Mouse (Mus musculus): ENCODE data around the gene Hipk4. TPM values are rescaled to one million over a fixed set of nuclear protein-coding genes. Genes with fewer than 3 reads are reported as not detected.
A peak's percentile ranks its signal among the peaks of the same experiment; 100 is the strongest.

The Hipk4 gene
- polyA plus RNA-seq (2017; shearing (Covaris generic)), result under 1 TPM in 1 of 2 experiments, not detected in 1; 0.28 TPM

- ATAC-seq, result no peak
Observed at GRCm38 (mm10) chr7:27522967-27523366, at the start of gene Hipk4. Gene Hipk4 (plus strand): TSS chr7:27523267.

DNA sequence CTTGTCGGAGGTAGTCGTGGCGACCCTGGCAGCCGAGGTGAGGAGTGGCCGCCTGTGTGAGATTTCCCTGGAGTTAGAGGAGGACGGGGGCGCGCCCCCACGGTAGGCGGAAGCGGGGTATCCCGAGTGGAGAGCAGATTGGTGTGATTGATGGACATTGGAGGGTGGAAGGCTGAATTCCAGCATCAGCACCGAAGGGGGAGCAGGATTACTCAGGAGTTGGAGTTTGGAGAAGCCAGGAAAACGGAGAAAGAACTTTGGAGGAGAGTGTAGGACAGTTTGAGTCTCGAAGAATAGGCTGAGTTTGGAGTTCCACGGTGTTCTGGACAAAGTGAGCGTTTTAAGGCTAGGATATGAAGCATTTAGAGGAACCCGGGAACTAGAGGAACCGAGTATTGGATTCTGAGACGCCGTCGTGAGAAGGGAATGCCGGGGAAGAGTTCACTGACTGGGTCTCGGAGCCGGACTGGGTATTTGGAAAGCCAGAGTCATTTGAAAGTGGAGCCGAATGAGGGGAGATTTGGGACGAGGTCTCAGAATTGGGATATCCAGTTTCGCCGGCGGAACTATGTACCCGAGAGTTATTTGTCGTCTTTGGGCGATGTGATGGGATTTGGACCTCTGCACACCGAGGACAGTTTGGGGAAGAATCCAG lies 49.1 kb upstream of the Hipk4 start:
- ATAC-seq, result peak; percentile 11

GRCm38 (mm10) chr7:27474490-27474954 lies 48.5 kb upstream of the Hipk4 start:
- ATAC-seq, result peak; percentile 75

GRCm38 (mm10) chr7:27475596-27475995 lies 47.5 kb upstream of the Hipk4 start:
- ATAC-seq, result no peak

DNA sequence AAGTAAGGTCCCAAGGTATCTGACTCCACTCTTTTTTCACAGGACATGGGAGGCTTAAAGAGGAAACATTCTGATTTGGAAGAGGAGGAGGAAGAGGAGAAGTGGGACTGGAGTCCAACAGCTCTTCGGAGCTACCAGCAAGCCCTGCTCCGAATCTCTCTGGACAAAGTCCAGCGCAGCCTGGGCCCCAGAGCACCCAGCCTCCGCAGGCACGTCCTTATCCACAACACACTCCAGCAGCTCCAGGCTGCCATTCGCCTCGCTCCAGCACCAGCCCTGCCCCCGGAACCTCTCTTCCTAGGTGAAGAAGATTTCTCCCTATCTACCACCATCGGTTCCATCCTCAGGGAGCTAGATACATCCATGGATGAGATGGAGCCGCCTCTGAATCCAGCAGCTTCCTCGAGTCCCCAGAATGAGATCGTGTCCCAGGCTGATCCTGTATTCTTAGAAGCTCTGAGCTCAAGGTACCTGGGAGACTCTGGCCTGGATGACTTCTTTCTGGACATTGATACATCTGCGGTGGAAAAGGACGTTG lies 46.9 kb upstream of the Hipk4 start:
- no peak for ATAC-seq

GRCm38 (mm10) chr7:27478561-27478960 lies 44.5 kb upstream of the Hipk4 start:
- no peak for ATAC-seq

GRCm38 (mm10) chr7:27479750-27480149 lies 43.3 kb upstream of the Hipk4 start:
- no peak for ATAC-seq

DNA sequence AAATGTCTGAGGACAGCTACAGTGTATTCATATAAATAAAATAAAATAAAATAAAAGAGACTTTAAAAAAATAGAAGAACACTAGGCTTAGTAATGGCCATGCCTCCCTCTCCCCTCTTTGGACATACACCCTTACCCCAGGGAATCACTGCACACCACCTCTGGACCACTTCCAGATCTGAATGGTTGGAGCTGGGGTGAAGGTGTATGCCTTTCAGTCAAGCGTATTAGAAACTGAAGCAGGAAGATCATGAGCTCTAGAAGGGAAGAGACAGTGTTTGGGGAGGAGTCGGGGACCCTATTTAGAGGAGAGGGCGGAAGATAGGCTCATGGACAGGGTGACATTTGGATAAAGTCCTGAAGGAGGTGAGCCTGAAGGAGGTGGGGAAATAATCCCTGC lies 42.6 kb upstream of the Hipk4 start:
- ATAC-seq, result no peak

DNA sequence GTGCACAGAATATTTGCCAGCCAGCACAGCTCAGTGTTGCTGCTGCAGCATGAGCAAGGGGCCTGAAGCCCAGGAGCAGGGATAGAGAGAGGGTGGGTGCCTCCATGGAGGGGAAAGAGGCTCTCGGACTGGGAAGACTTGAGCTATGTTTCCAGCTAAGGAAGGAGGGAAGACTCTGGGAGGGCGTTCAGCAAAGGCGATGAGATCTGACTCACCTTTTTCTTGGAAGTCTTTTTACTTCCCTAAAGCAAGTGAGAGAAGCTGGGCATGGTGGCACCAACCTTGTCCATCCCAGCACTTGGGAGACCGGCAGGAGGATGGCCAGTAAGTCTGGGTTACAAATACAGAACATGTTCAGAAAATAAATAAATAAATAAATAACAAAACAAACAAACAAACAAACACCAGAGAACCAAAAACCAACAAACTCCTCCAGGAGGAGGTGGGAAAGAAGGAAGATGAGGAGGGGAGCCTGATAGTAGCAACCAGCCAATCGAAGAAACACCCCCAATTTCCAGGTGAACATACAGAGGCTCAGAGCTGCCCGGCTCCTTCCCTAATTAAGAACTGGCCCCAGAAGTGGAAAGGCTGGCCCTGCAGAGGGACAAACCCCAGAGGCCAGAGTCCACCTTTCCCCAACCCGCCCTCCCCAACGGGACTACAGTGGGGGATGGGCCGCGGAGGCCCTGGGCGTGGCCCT lies 42.0 kb upstream of the Hipk4 start:
- no peak for ATAC-seq

DNA sequence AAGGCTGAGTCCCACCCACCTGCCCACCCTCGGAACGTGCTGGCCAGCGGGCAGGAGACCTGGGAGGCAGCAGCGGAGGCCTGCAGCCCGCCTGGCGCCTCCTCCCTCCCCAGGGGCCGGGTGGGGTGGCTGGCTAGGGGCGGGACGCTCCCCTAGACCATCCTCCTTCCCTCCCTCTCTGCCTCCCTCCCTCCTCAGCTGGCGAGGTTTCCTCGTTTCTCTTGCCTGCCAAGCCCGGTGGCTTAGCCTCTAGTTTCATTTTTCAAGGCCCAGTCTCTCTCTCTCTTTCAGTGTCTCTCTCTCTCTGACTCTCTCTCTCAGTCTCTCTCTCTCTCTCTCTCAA lies 41.5 kb upstream of the Hipk4 start:
- ATAC-seq, result peak; percentile 84

GRCm38 (mm10) chr7:27483860-27484259 lies 39.2 kb upstream of the Hipk4 start:
- ATAC-seq, result no peak

DNA sequence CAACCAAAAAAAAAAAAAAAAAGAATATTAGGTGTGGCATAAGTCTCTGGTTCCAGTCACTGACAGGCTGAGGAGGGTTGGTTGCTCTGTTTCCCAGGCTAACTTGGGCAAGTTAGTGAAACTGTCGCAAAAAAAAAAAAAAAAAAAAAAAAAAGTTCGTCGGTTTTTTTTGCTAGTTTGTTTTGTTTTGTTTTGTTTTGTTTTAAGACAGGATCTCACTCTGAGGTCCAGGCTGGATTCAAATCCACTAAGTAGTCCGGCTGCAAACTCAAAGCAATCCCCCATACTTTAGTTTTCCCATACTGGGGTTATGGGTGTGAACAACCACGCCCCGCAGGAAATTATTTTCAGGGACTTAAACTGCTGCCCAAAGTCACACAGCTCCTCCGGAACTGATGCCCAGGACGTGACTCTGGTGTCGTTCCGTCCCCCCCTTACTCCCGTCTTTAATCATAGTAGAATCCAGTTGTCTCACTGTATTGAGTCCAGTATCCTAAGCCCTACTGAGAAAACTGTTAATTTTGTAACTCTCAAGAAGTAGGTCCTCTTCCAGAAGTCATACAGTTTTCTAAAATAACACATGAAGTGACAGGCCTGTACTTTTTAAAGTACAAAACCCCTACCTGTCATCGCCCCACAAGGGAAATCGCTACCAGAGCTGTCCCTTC lies 36.8 kb upstream of the Hipk4 start:
- no peak for ATAC-seq

DNA sequence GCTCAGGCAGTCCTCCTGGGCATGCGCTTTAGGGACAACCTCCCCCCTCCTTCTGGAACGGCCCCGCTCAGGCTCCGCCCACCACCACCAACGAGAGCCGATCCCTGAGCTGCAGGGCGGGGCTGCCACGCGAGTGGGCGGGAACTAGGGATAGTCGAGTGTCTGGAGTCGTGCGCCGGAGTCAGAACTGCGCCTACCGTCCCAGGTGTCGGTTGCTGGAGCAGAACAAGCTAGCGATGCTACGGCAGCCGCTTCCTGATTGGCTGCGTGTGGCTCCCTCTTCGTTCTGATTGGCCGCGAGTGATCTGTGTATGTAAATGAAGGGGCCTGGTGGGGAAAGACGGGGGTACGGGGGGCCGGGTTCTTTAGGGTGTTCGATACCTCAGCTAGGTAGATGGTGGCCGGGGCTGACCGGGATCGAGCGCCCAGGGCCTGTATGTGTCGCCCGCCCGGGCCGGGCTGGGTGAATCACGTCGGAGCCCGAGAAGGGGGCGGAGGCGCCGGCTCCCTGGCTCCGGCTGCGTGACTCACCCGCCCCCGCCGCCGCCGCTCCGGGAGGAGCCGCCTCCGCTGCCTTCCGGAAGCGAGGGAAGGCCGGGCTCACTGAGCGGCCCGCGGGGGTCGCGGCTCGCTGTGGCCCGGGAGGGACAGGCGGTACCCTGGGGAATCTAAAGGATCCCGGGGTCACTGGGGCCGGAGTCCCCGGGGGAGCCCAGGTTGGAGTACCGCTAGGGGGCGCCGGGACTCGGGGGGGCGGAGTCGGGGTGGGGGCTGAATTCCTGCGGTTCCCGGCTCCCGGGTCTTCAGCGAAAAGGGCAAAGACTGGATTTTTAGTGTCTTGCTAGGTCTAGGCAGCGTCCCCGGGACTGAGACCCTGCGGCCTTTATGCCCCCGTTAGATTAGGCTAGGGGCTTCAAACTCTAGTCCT lies 36.0 kb upstream of the Hipk4 start, which contains the start of gene Sertad1:
TSS of gene Sertad1 (plus strand) at position 141 of the 928 bp plus-strand sequence.
- peak; percentile 83 for ATAC-seq

DNA sequence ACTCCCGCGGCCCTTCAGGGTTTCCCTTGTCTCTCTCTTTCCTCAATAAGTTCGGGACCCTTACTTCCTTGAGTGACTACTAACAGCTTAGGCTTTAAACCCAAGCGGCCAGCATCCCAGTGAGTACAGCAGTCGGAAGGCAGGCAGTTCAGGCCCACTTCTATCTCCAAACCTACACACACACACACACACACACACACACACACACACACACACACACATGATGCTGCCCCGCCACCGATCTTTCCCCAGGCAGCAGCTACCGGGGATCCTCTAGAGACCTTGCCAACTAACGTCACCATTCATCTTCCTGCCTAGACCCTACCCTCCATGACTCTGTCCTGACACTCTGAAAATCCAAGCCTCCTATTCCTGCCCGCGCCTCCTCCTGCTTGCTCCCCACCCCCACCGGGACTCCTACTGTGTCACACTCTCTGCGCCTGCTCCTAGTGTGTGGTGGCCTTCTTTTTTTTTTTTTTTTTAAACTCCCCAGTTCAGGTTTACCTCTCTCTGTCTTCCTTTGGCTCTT lies 35.3 kb upstream of the Hipk4 start:
- peak; percentile 8 for ATAC-seq

DNA sequence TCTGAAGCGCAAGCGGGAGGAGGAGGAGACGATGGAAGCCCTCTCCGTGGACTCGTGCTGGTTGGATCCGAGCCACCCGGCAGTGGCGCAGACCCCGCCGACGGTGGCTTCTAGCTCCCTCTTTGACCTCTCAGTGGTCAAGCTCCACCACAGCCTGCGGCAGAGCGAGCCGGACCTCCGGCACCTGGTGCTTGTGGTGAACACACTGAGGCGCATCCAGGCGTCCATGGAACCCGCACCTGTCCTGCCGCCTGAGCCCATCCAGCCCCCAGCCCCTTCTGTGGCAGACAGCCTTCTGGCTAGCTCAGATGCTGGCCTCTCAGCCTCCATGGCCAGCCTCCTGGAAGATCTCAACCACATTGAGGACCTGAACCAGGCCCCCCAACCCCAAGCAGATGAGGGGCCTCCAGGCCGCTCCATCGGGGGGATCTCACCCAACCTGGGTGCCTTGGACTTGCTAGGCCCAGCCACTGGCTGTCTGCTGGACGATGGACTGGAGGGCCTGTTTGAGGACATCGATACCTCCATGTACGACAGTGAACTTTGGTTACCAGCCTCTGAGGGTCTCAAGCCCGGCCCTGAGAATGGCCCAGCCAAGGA lies 33.7 kb upstream of the Hipk4 start:
- ATAC-seq, result no peak

DNA sequence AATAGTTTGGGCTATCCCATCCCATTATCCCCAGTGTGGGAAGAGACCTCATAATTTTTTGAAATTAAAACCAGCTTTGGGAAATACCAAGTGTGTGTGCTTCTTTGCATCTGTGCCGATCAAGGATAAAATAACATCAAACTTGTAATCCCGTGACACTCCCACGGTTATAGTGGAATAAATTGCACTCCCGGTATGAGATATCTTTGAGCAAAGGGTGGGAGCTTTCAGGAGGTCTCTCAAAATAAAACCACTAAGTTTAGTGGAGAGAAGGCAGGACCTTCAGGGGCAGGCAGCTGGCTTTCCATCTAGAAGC lies 32.9 kb upstream of the Hipk4 start:
- no peak for ATAC-seq

DNA sequence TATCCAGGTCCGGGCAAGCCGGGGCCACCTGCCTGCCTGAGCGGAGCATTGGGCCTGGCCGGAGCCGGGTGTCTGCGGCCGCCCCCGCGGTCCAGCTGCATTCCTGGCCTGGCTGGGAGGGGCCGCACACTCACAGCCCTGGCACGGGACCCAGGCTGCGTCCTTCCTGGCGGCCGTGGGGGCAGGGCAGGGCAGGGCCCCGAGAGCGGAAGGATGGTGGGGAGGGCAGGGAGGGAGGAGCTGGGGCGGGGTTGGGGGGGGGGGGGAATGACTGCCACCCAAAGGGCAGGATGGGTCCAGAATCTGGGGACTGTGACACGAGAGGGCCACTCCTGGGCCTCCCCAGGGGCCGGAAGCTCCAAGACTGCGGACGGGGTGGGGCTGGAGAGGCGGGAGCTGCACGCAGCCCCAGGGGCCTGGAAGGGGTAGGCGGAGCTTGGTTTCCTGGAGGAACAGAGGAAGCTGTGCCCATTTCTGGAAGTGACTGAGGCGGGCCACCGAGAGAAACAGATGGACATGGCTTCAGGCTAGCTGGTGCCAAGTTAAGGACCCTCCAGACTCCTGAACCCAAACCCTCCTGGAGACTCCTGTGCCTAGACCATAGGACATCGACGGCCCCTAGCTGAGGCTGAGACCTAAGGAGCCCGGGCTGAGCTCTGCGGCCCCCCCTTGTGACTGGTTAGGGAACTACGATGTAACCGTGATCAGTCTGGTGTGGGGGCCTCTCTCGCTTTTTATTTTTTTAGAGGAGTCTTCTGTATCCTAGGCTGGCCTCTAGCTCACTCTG lies 32.3 kb upstream of the Hipk4 start:
- peak; percentile 40 for ATAC-seq

DNA sequence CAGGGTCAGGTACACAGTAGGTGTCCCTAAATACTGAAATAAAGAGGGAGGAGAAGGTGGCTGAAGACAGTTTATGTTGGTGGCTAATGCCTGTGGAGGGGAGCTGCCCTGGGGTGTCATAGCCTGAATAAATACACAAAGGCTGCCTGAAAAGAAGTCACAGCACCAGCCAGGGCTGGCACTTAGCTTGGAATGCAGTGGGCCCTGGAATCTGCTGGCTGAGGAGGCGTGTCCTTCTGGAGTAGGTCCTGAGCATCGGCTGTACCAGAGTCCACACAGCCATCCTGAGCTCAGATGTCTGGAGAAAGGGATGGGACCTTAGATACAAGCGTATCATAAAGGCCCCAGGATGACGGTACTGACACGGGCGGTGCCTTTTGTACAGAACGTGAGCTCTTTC lies 31.2 kb upstream of the Hipk4 start:
- ATAC-seq, result no peak

DNA sequence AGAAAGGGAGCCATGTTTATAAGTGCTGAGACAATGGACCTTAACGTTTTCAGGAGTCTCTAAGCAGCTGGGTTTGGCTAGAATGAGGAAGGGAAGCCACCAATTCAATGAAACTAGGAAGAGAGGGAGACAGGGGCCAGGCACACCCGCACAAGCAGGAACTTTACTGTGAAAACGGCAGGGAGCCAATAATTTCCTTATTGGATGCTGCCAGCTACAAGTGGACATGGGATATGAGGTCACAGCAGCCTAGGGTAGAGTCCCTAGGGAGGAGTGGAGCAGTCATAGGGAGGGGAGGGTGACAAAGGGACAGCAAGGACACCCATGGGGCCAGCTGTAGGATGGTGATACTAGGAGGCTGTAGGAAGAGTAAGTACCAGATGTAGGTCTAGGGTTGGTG lies 30.0 kb upstream of the Hipk4 start:
- ATAC-seq, result no peak

DNA sequence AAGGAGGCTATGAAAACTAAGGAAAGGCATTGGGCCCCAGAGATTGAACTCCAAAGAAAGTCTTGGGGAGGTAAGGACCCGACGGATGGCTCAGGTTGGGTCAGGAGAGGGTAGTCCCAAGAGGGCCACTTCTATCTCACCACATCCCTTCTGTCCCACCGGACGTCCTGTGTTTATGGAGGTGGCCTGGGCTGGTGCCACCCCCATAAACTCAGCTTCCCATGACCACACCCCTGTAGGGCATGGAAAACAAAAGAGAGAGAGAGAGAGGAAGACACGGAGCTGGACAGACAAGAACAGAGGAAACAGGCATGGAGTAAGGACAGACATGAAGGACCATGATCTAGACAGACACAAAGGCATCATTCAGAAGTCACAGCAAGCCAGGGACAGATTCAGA lies 29.6 kb upstream of the Hipk4 start:
- no peak for ATAC-seq
